Mouse (Mus musculus) ZHBTc4 (cell line): ENCODE measurements around the gene Ripk3.

ENCODE experiments used
- DNase-seq: peaks from one replicate; pipeline ENCODE4 v3.0.0-alpha.2; 2011; ENCODE audit warnings: low read depth, low spot score

Ripk3 gene

GRCm38 (mm10) chr14:55762001-55762821, 26.5 kb downstream of the Ripk3 start:
- DNase-seq, result peak; percentile 74

- DNase-seq, result no peak
Observed at GRCm38 (mm10) chr14:55761163-55761562, 27.5 kb downstream of the Ripk3 start, which contains the start of gene Ltb4r2. Gene Ltb4r2, plus strand, starts transcription at chr14:55761428.

- DNase-seq, result peak; percentile 89
Observed at GRCm38 (mm10) chr14:55760156-55760555, 28.5 kb downstream of the Ripk3 start.

- peak; percentile 76 for DNase-seq
Observed at GRCm38 (mm10) chr14:55758363-55758784, 30.3 kb downstream of the Ripk3 start, which contains the start of gene Cideb. Gene Cideb, minus strand, starts transcription at chr14:55758458.

GRCm38 (mm10) chr14:55757566-55757965, 31.1 kb downstream of the Ripk3 start:
- no peak for DNase-seq

GRCm38 (mm10) chr14:55747051-55747847, 41.4 kb downstream of the Ripk3 start:
- no peak for DNase-seq

GRCm38 (mm10) chr14:55745861-55746237, 42.8 kb downstream of the Ripk3 start:
- DNase-seq, result no peak

GRCm38 (mm10) chr14:55745180-55745860, 43.3 kb downstream of the Ripk3 start, which contains the start of the genes Dhrs1 and Nop9:
Gene Dhrs1, minus strand, starts transcription at chr14:55745690.
Gene Nop9, plus strand, starts transcription at chr14:55745693.
- peak; percentile 95 for DNase-seq

GRCm38 (mm10) chr14:55743711-55744110, 45.0 kb downstream of the Ripk3 start:
- peak; percentile 89 for DNase-seq

- DNase-seq, result no peak
Observed at GRCm38 (mm10) chr14:55737086-55737687, 51.5 kb downstream of the Ripk3 start.

- no peak for DNase-seq
Observed at GRCm38 (mm10) chr14:55735758-55736157, 52.9 kb downstream of the Ripk3 start.

- DNase-seq, result no peak
Observed at GRCm38 (mm10) chr14:55735334-55735733, 53.3 kb downstream of the Ripk3 start.
